Mouse (Mus musculus) E14TG2a.4 (cell line): Measurements from ENCODE around the gene Gm3435.
"Not testable (repeated sequence)": the region's sequence is repeated elsewhere in the genome, so short reads cannot be mapped to it uniquely, and the experiment has no call there.

Experiments
- CTCF ChIP-seq: conservative IDR thresholded peaks from 2 replicates; pipeline ENCODE4 v1.5.1; 2014; ENCODE audit warnings: low read length
- NANOG ChIP-seq: IDR thresholded peaks from 2 replicates; pipeline ENCODE4 v1.6.1; 2014; ENCODE audit warnings: borderline replicate concordance, low read length, mixed read lengths
- POU5F1 ChIP-seq: IDR thresholded peaks from 2 replicates; pipeline ENCODE4 v1.6.1; 2014; ENCODE audit warnings: low read length, borderline replicate concordance

- TF ChIP-seq CTCF, POU5F1, NANOG: not testable (repeated sequence)
Observed at GRCm38 (mm10) chr17:15050338-15050737, 40.4 kb downstream of the Gm3435 start.
